Mouse (Mus musculus) heart, embryonic 11.5 days (tissue): ENCODE measurements at regions not wholly inside any gene's neighbourhood (a gene's known extent, or its start where the extent isn't known, plus 50 kb on each side); places are given as distances from the start of the nearest gene placed in this dataset.

Experiments used
- ATAC-seq: fragments of 200-750 bp; cut with Nextera tagmentation; replicated peaks from 2 replicates; pipeline ENCODE4 v1.8.0; 2017; ENCODE audit warnings: moderate library complexity; ENCODE audit not compliant: insufficient number of reproducible peaks, low FRiP score, low TSS enrichment
- H3K27ac ChIP-seq: fragments of 300-500 bp; sonication (generic); 2 replicates; pipeline ENCODE4 v1.5.1; 2014; ENCODE audit warnings: mild to moderate bottlenecking, low read depth, low read length
- H3K27me3 ChIP-seq: fragments of 300-500 bp; sonication (generic); 2 replicates; pipeline ENCODE4 v1.6.1; 2014; ENCODE audit warnings: mild to moderate bottlenecking, low read length, mixed read lengths; ENCODE audit not compliant: control insufficient read depth, insufficient read depth
- H3K36me3 ChIP-seq: fragments of 300-500 bp; sonication (generic); 2 replicates; pipeline ENCODE4 v1.6.1; 2014; ENCODE audit warnings: mild to moderate bottlenecking, low read length, moderate library complexity, mixed read lengths; ENCODE audit not compliant: control insufficient read depth, insufficient read depth
- H3K4me1 ChIP-seq: fragments of 300-500 bp; sonication (generic); 2 replicates; pipeline ENCODE4 v1.6.1; 2014; ENCODE audit warnings: low read length; ENCODE audit not compliant: control insufficient read depth, insufficient read depth
- H3K4me2 ChIP-seq: fragments of 300-500 bp; sonication (generic); 2 replicates; pipeline ENCODE4 v1.6.1; 2014; ENCODE audit warnings: mild to moderate bottlenecking, moderate library complexity
- H3K4me3 ChIP-seq: fragments of 300-500 bp; sonication (generic); 2 replicates; pipeline ENCODE4 v1.5.1; 2014; ENCODE audit warnings: low read depth, low read length
- H3K9ac ChIP-seq: fragments of 300-500 bp; sonication (generic); 2 replicates; pipeline ENCODE4 v1.6.1; 2014; ENCODE audit warnings: mild to moderate bottlenecking, low read depth, low read length, moderate library complexity
- H3K9me3 ChIP-seq: fragments of 300-500 bp; sonication (generic); replicated peaks from 2 replicates; pipeline ENCODE4 v1.6.1; 2016; ENCODE audit warnings: low read length; ENCODE audit not compliant: control insufficient read depth
- WGBS: fragments of 180-500 bp; shearing (Covaris S2); extraction: QIAGEN DNeasy Blood & Tissue Kit; methylation state at CpG from one replicate; pipeline ENCODE4 v1.1.7; 2014; ENCODE audit not compliant: insufficient replicate concordance; 5-methylcytosine and 5-hydroxymethylcytosine counted together

GRCm38 (mm10) chr13:116795041-116795440, 230.3 kb downstream of the Parp8 start:
- no peaks in the 10 kb centered on the region for H3K27me3 ChIP-seq
- no peak for ATAC-seq
- 22% methylated on average over 2 of the region's 2 CpGs for WGBS
- no peak overlapping the region for H3K4me2 ChIP-seq
- no peak overlapping the region for H3K27ac ChIP-seq
- no peaks in the 10 kb centered on the region for H3K4me1 ChIP-seq
- H3K36me3 ChIP-seq, result no peaks in the 10 kb centered on the region
- 0 out of 2 replicates have a peak, but pooled peaks cover 2% of the 10 kb centered on the region for H3K9me3 ChIP-seq
- H3K4me3 ChIP-seq, result no peak overlapping the region
- no peak overlapping the region for H3K9ac ChIP-seq

GRCm38 (mm10) chr13:116781616-116782015, 243.7 kb downstream of the Parp8 start:
- Histone ChIP-seq H3K4me3 (no peak overlapping the region), H3K4me1 (no peaks in the 10 kb centered on the region), H3K36me3 (no peaks in the 10 kb centered on the region), H3K27ac (no peak overlapping the region), H3K9ac (no peak overlapping the region), H3K27me3 (no peaks in the 10 kb centered on the region), H3K9me3 (no peaks in the 10 kb centered on the region), H3K4me2 (no peak overlapping the region)
- ATAC-seq, result no peak

GRCm38 (mm10) chr13:116765491-116765890, 259.8 kb downstream of the Parp8 start:
- no peaks in the 10 kb centered on the region for H3K9me3 ChIP-seq
- no peak overlapping the region for H3K4me3 ChIP-seq
- WGBS, result 74% methylated on average over 3 of the region's 3 CpGs
- no peak overlapping the region for H3K27ac ChIP-seq
- no peak for ATAC-seq
- H3K27me3 ChIP-seq, result no peaks in the 10 kb centered on the region
- no peak overlapping the region for H3K9ac ChIP-seq
- no peaks in the 10 kb centered on the region for H3K36me3 ChIP-seq
- H3K4me1 ChIP-seq, result no peaks in the 10 kb centered on the region
- H3K4me2 ChIP-seq, result no peak overlapping the region

GRCm38 (mm10) chr13:116759912-116760311, 265.4 kb downstream of the Parp8 start:
- Histone ChIP-seq H3K9ac (no peak overlapping the region), H3K4me1 (no peaks in the 10 kb centered on the region), H3K27me3 (no peaks in the 10 kb centered on the region), H3K4me2 (no peak overlapping the region), H3K9me3 (no peaks in the 10 kb centered on the region), H3K27ac (no peak overlapping the region), H3K4me3 (no peak overlapping the region), H3K36me3 (no peaks in the 10 kb centered on the region)
- WGBS, result 85% methylated on average over 2 of the region's 2 CpGs
- ATAC-seq, result no peak

- no peaks in the 10 kb centered on the region for H3K36me3 ChIP-seq
- H3K4me2 ChIP-seq, result no peak overlapping the region
- no peaks in the 10 kb centered on the region for H3K4me1 ChIP-seq
- no peaks in the 10 kb centered on the region for H3K9me3 ChIP-seq
- 68% methylated on average over 4 of the region's 4 CpGs for WGBS
- no peak overlapping the region for H3K4me3 ChIP-seq
- no peak for ATAC-seq
- H3K27ac ChIP-seq, result no peak overlapping the region
- no peak overlapping the region for H3K9ac ChIP-seq
- H3K27me3 ChIP-seq, result no peaks in the 10 kb centered on the region
These were observed 284.5 kb downstream of the Parp8 start for GRCm38 (mm10) chr13:116740825-116741224.

GRCm38 (mm10) chr13:116723361-116724153, 301.8 kb downstream of the Parp8 start:
- no peak overlapping the region for H3K9ac ChIP-seq
- 78% methylated on average over 14 of the region's 14 CpGs for WGBS
- H3K9me3 ChIP-seq, result no peaks in the 10 kb centered on the region
- H3K27me3 ChIP-seq, result no peaks in the 10 kb centered on the region
- ATAC-seq, result no peak
- H3K4me2 ChIP-seq, result no peak overlapping the region
- no peaks in the 10 kb centered on the region for H3K4me1 ChIP-seq
- H3K27ac ChIP-seq, result no peak overlapping the region
- no peaks in the 10 kb centered on the region for H3K36me3 ChIP-seq
- no peak overlapping the region for H3K4me3 ChIP-seq

GRCm38 (mm10) chr13:116714809-116715208, 310.5 kb downstream of the Parp8 start:
- Histone ChIP-seq H3K27me3 (peaks cover 17% of the 10 kb centered on the region), H3K9ac (no peak overlapping the region), H3K9me3 (no peaks in the 10 kb centered on the region), H3K4me2 (no peak overlapping the region), H3K36me3 (no peaks in the 10 kb centered on the region), H3K27ac (no peak overlapping the region), H3K4me1 (0 out of 2 replicates have a peak, but pooled peaks cover 2% of the 10 kb centered on the region), H3K4me3 (no peak overlapping the region)
- ATAC-seq, result no peak
- 15% methylated on average over 5 of the region's 5 CpGs for WGBS

- Histone ChIP-seq H3K27ac (no peak overlapping the region), H3K9ac (peak overlapping the region; percentile 49), H3K27me3 (peaks cover 42% of the 10 kb centered on the region)
These were observed 313.3 kb downstream of the Parp8 start for GRCm38 (mm10) chr13:116711866-116712593.

More at GRCm38 (mm10) chr13:116711866-116712593, 313.3 kb downstream of the Parp8 start:
- H3K36me3 ChIP-seq, result no peaks in the 10 kb centered on the region
- H3K4me1 ChIP-seq, result peaks cover 9% of the 10 kb centered on the region; the same call in 1 of the 2 replicates
- peak overlapping the region; percentile 46 for H3K4me3 ChIP-seq
- WGBS, result under 1% methylated on average over 24 of the region's 24 CpGs
- no peaks in the 10 kb centered on the region for H3K9me3 ChIP-seq
- H3K4me2 ChIP-seq, result peak overlapping the region; percentile 89
- ATAC-seq, result peak; percentile 67; the same call in 1 of the 2 replicates
